Mouse (Mus musculus): Measurements from ENCODE around the gene Tent2.
A peak's percentile ranks its signal among the peaks of the same experiment; 100 is the strongest.

GRCm38 (mm10) chr13:93144336-93145167 lies 47.6 kb downstream of the Tent2 start, which contains the start of gene Cmya5:
- peak; percentile 30 for TF ChIP-seq CTCF (IDR thresholded peaks at IDR 0.05; ENCODE audit: low read depth)
- no peak for TF ChIP-seq EP300 (IDR thresholded peaks at IDR 0.05; ENCODE audit: low read depth)

Measured in liver, embryonic 14.5 days (tissue).